Mouse (Mus musculus): ENCODE measurements around the gene Sit1.
A peak's percentile ranks its signal among the peaks of the same experiment; 100 is the strongest.
"Not testable (repeated sequence)": the region's sequence is repeated elsewhere in the genome, so short reads cannot be mapped to it uniquely, and the experiment has no call there.

Sit1 gene

GRCm38 (mm10) chr4:43499407-43500333, 16.1 kb upstream of the Sit1 start, which contains the start of gene Arhgef39:
TSS of gene Arhgef39 (minus strand) at chr4:43499695.
- peak; percentile 81 to 85 for DNase-seq (ENCODE audit: low spot score in 2 of 2)

DNA sequence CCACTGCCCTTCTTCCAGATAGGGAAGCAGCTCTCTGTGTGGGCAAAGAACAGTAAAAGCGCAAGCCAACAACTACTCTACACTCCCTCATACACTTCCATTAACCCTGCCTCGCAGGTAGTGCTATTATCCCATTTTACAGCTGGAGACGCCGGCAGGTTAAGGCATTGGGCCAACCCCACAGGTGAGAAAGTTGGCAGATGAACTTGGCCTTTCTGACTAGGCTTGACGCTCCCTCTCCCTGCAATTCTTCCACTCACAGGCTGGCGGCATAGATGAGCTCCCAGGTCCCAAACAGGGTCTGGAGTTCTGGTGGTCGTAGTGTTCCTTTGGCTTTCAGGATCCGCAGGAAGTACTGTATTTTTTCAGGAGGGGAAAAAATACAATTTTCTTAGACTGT, 15.4 kb upstream of the Sit1 start:
- peak in 1 of 2 experiments; percentile 41 for DNase-seq (ENCODE audit: low spot score in 2 of 2)

DNA sequence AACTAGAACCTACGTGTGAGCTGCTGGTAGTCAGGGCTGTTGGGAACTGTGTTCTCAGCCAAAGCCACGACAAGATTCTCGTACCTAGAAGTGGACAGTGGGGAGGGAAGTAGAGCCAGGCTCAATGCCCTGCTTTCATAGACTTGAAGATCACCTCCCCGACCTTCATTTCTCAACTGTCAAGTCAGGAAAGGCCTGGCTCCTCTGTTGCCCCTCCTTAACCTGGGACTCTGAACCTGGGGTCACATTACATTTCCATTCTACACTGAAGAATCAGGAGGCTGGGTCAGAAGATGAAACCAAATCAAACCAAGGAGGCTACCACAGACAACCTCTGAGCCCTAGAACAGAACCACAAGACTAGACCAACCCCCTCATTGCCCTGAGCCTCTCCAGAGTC, 14.4 kb upstream of the Sit1 start:
- DNase-seq (ENCODE audit: low spot score in 2 of 2), result no peak

- no peak for DNase-seq (ENCODE audit: low spot score in 2 of 2)
Observed at GRCm38 (mm10) chr4:43497405-43497804, 13.9 kb upstream of the Sit1 start.

DNA sequence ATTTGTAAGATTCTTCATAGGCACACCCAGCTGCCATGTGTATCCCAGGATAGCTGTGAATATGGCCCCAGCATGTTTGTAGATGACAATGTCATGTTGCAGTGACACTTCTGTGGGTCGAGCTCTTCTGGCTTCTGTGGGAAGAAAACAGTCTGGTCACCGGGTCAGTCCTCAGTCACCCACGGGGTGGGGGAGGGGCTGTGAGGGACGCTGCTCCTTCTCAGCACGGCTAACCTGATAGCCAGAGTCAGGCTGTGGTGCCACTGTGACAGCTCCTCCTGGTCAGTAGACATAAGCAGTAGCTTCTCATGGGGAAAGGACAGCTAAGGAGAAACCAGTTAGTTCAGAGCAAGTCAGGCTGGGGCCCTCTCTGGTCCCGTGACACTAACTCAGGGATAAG, 13.1 kb upstream of the Sit1 start:
- DNase-seq (ENCODE audit: low spot score in 2 of 2), result no peak

- DNase-seq (ENCODE audit: low spot score in 2 of 2), result no peak
Observed at GRCm38 (mm10) chr4:43493846-43494240, 10.3 kb upstream of the Sit1 start.

GRCm38 (mm10) chr4:43493186-43493845, 9.8 kb upstream of the Sit1 start:
- peak; percentile 97 to 98 for DNase-seq (ENCODE audit: low spot score in 2 of 2)

GRCm38 (mm10) chr4:43492821-43493185, 9.3 kb upstream of the Sit1 start, which contains the start of gene Ccdc107:
TSS of gene Ccdc107 (plus strand) at chr4:43492900.
- peak; percentile 97 for DNase-seq (ENCODE audit: low spot score in 2 of 2)

DNA sequence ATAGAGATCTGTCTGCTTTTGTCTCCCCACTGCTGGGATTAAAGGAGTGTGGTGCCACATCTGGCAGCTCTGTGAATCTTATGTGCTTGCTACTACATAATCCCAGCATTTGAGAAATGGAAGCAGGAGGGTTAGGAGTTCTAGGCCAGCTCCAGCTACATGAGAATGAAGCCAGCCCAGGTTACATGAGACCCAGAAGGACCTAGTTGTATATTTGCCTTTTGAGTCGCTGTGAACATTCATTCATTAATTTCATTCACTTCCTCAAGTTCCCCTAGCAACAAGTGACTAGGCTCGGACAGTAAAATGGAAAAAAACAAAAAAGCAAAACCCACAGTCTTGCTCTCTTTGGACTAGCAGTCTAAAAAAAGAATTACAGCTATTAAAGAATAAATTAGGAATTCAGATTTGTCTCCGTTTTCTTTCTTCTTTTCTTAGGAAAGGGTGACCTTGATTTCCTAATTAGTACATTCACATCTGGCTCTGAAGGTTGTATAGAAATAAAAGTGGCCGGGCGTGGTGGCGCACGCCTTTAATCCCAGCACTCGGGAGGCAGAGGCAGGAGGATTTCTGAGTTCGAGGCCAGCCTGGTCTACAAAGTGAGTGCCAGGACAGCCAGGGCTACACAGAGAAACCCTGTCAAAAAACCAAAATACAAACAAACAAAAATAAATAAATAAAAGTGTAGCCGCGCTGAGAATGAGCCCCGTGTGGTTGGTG, 8.7 kb upstream of the Sit1 start:
- DNase-seq (ENCODE audit: low spot score in 2 of 2), result no peak

DNA sequence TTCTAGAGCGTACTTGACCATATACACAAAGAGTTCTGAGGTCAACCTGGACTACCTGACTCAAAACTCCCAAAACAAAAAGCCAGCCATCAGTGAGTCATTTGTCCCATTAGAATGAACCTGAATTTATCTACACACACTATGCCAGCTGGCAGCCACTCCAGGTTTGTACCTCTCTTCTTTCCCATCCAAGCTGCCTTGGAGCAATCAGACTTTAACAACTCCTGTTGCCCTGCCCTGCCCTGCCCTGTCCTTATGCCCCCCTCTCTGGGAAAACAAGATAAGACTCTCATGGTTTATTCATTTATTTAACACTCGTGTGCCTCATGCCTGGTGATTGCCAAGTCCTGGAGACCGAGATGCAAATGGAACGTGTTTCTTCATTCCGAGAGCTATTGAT, 7.3 kb upstream of the Sit1 start:
- DNase-seq (ENCODE audit: low spot score in 2 of 2), result no peak

- no peak for DNase-seq (ENCODE audit: low spot score in 2 of 2)
Observed at GRCm38 (mm10) chr4:43489611-43490010, 6.1 kb upstream of the Sit1 start.

GRCm38 (mm10) chr4:43485666-43486065, 2.1 kb upstream of the Sit1 start:
- DNase-seq (ENCODE audit: low spot score in 2 of 2), result not testable (repeated sequence)

- DNase-seq (ENCODE audit: low spot score in 2 of 2), result no peak
Observed at GRCm38 (mm10) chr4:43482591-43482990, 943 bp downstream of the Sit1 start.

DNA sequence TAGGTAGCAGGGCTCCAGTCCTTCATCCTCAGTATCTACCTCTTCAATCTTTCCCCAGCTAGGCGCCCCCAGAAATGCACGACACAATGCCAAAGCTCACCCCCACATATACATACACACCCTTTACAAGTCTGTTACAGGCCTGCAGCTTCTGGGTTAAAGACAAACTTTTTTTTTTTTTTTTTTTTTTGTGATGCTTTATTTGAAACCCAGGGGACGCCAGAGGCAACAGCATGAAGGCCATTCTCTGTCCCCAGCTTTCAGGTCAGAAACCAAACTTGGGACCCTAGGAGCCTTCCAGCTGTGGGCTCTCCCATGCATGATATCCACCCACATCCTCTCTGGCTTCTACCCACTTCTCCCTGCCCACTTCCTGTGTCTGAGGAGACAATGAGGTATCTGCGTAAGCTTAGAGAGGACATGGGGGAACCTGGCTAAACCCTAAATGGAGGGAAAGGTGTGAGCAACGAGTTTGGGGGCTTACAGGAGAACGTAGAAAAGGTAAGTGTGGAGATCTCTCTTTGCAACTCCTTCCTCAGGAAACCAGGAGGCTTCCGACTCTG, 1.6 kb downstream of the Sit1 start:
- no peak for DNase-seq (ENCODE audit: low spot score in 2 of 2)

GRCm38 (mm10) chr4:43480985-43481384, 2.5 kb downstream of the Sit1 start:
- DNase-seq (ENCODE audit: low spot score in 2 of 2), result no peak

GRCm38 (mm10) chr4:43478906-43479832, 4.4 kb downstream of the Sit1 start:
- DNase-seq (ENCODE audit: low spot score in 2 of 2), result peak in 1 of 2 experiments; percentile 77

DNA sequence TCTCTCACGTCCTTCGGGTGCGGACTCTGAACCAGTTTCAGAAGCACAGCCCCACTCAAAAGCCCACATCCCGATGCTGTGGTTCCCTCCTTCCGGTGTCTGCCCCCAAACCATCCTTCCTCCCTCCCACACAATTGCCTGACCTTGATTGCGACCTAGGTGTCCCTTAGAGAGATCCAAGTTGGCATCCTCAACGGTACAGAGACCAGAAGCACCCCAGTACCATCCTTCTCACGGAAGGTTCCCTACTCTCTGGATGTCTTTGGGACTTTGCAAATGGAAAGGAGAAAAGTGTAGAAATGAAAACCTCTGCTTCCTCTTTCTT, 5.0 kb downstream of the Sit1 start:
- no peak for DNase-seq (ENCODE audit: low spot score in 2 of 2)

GRCm38 (mm10) chr4:43477857-43478533, 5.5 kb downstream of the Sit1 start:
- peak; percentile 91 for DNase-seq (ENCODE audit: low spot score in 2 of 2)

- no peak for DNase-seq (ENCODE audit: low spot score in 2 of 2)
Observed at GRCm38 (mm10) chr4:43476604-43477003, 6.9 kb downstream of the Sit1 start.

DNA sequence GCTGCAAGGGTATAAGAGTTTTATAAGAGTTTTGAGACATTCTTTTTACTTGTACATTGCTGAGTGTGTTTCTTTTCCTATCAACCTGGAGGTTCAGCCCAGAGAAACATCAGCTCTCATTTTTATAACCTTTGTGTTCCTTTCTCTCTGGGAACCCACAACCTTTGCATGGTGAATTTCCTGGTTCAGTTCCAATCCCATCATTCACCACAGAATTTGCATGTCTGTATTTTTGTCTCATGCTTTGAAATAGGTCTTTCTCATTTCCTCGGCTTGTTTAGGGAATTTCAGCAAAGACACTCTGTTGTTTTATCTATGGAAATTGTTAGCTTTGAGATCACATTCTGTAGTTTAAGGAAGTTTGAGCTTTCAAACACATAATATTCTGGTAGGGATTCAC, 9.9 kb downstream of the Sit1 start:
- DNase-seq (ENCODE audit: low spot score in 2 of 2), result no peak
